ENCODE assay signal across 17 mouse cellular contexts in genomic region chr2:85070086-85070485, GRCm38 (mm10). TPM values are rescaled to one million over a fixed set of nuclear protein-coding genes. Genes with fewer than 3 reads are reported as not detected.
DNase-seq lines count a peak whose midpoint lies in the region; ATAC-seq lines count a peak whose summit lies in the region.
"Had no signal": no experiment of that assay in that cellular context is flagged by ENCODE, and none has a peak within 500 bp of the region (broad histone marks: within the 10 kb centered on the region; RNA-seq: fewer than 3 reads in every experiment).

No protein-coding gene starts in this region.

- no peak for DNase-seq in forebrain, embryonic 10.5 days (ENCODE audit: extremely low spot score, low spot score)
- peak; percentile 21 for DNase-seq in kidney, adult 11 months
- DNase-seq in kidney, postnatal 4 days = no peak
- no peak for DNase-seq in embryo, embryonic 9.5 days (ENCODE audit: extremely low spot score)
- DNase-seq in adrenal gland, adult (ENCODE audit: inconsistent age in 2 of 2, low spot score in 1 of 2) = no peak
- DNase-seq: adrenal gland, adult 2 months; adrenal gland, postnatal 25 days; cerebellum, adult 18-20 months; cerebellum, adult 9-11 months; cerebellum, postnatal 36 days; gastrocnemius, postnatal 14 days had no signal

- no peaks in the 10 kb centered on the region for H3K9me3 ChIP-seq in forebrain, embryonic 10.5 days
- no peaks in the 10 kb centered on the region for H3K9me3 ChIP-seq in forebrain, embryonic 16.5 days (ENCODE audit: control insufficient read depth, low read length)
- H3K9me3 ChIP-seq in neural tube, embryonic 14.5 days (ENCODE audit: control insufficient read depth, low read length) = no peaks in the 10 kb centered on the region
- no peaks in the 10 kb centered on the region for H3K9me3 ChIP-seq in neural tube, embryonic 15.5 days (replicated peaks)
- H3K9me3 ChIP-seq: forebrain, embryonic 13.5 days; heart, embryonic 12.5 days; hindbrain, embryonic 15.5 days had no signal

- 71% methylated on average over 15 of the region's 15 CpGs for WGBS in forebrain, embryonic 10.5 days
- WGBS in forebrain, embryonic 16.5 days = 72% methylated on average over 15 of the region's 15 CpGs
- WGBS in neural tube, embryonic 14.5 days = 74% methylated on average over 15 of the region's 15 CpGs
- 63% methylated on average over 15 of the region's 15 CpGs for WGBS in neural tube, embryonic 15.5 days

- H3K27me3 ChIP-seq in forebrain, embryonic 10.5 days (ENCODE audit: poor library complexity, severe bottlenecking) = no peaks in the 10 kb centered on the region
- no peaks in the 10 kb centered on the region for H3K27me3 ChIP-seq in forebrain, embryonic 16.5 days (replicated peaks; ENCODE audit: control insufficient read depth, insufficient read depth, low read length)
- H3K27me3 ChIP-seq in neural tube, embryonic 14.5 days (ENCODE audit: control insufficient read depth, insufficient read depth, low read length) = no peaks in the 10 kb centered on the region
- no peaks in the 10 kb centered on the region for H3K27me3 ChIP-seq in neural tube, embryonic 15.5 days (replicated peaks)
- H3K27me3 ChIP-seq: forebrain, embryonic 13.5 days; heart, embryonic 12.5 days; hindbrain, embryonic 15.5 days had no signal

- no peaks in the 10 kb centered on the region for H3K4me1 ChIP-seq in forebrain, embryonic 10.5 days
- H3K4me1 ChIP-seq in forebrain, embryonic 16.5 days (replicated peaks; ENCODE audit: control insufficient read depth, insufficient read depth, low read length) = no peaks in the 10 kb centered on the region
- no peaks in the 10 kb centered on the region for H3K4me1 ChIP-seq in neural tube, embryonic 14.5 days (ENCODE audit: control insufficient read depth, insufficient read depth, low read length)
- no peaks in the 10 kb centered on the region for H3K4me1 ChIP-seq in neural tube, embryonic 15.5 days
- H3K4me1 ChIP-seq: forebrain, embryonic 13.5 days; hindbrain, embryonic 15.5 days had no signal

- no peak overlapping the region for H3K9ac ChIP-seq in forebrain, embryonic 16.5 days (replicated peaks; ENCODE audit: low read depth, low read length)
- H3K9ac ChIP-seq in neural tube, embryonic 14.5 days (replicated peaks; ENCODE audit: low read depth, low read length) = no peak overlapping the region
- H3K9ac ChIP-seq in neural tube, embryonic 15.5 days (replicated peaks) = no peak overlapping the region
- H3K9ac ChIP-seq: forebrain, embryonic 13.5 days; heart, embryonic 12.5 days; hindbrain, embryonic 15.5 days had no signal

- H3K27ac ChIP-seq in forebrain, embryonic 10.5 days = 0 out of 2 replicates have a peak overlapping the region, but pooled peaks have one; percentile 13
- H3K27ac ChIP-seq in forebrain, embryonic 16.5 days (ENCODE audit: low read length) = no peak overlapping the region
- H3K27ac ChIP-seq in neural tube, embryonic 14.5 days (ENCODE audit: low read depth, low read length) = no peak overlapping the region
- H3K27ac ChIP-seq in neural tube, embryonic 15.5 days (replicated peaks) = no peak overlapping the region
- H3K27ac ChIP-seq: forebrain, embryonic 13.5 days; hindbrain, embryonic 15.5 days had no signal

- peaks cover 65% of the 10 kb centered on the region for H3K36me3 ChIP-seq in forebrain, embryonic 10.5 days (replicated peaks)
- H3K36me3 ChIP-seq in forebrain, embryonic 16.5 days (ENCODE audit: control insufficient read depth, insufficient read depth) = 0 out of 2 replicates have a peak, but pooled peaks cover 5% of the 10 kb centered on the region
- peaks cover 20% of the 10 kb centered on the region for H3K36me3 ChIP-seq in neural tube, embryonic 14.5 days (ENCODE audit: control insufficient read depth, insufficient read depth, low read length)
- peaks cover 54% of the 10 kb centered on the region for H3K36me3 ChIP-seq in neural tube, embryonic 15.5 days

- H3K4me3 ChIP-seq in forebrain, embryonic 10.5 days = no peak overlapping the region
- no peak overlapping the region for H3K4me3 ChIP-seq in forebrain, embryonic 16.5 days (replicated peaks; ENCODE audit: low read length)
- no peak overlapping the region for H3K4me3 ChIP-seq in neural tube, embryonic 14.5 days (ENCODE audit: low read depth, low read length)
- no peak overlapping the region for H3K4me3 ChIP-seq in neural tube, embryonic 15.5 days (replicated peaks)
- H3K4me3 ChIP-seq: forebrain, embryonic 13.5 days; heart, embryonic 12.5 days; hindbrain, embryonic 15.5 days had no signal

- H3K4me2 ChIP-seq in forebrain, embryonic 16.5 days (ENCODE audit: low read length) = no peak overlapping the region
- H3K4me2 ChIP-seq in neural tube, embryonic 14.5 days (ENCODE audit: low read depth, low read length) = no peak overlapping the region
- H3K4me2 ChIP-seq in neural tube, embryonic 15.5 days = no peak overlapping the region
- H3K4me2 ChIP-seq: forebrain, embryonic 13.5 days; heart, embryonic 12.5 days; hindbrain, embryonic 15.5 days had no signal

- no peak for ATAC-seq in forebrain, embryonic 16.5 days
- peak; percentile 42; the same call in 1 of the 2 replicates for ATAC-seq in neural tube, embryonic 14.5 days (ENCODE audit: low read depth)
- ATAC-seq in neural tube, embryonic 15.5 days (ENCODE audit: low FRiP score) = no peak
- ATAC-seq: forebrain, embryonic 13.5 days had no signal

RNA-seq across cellular contexts. Expression of gene Tnks1bp1, which starts 22.3 kb away (rescaled TPM):
- polyA plus RNA-seq in forebrain, embryonic 10.5 days (2016; fragmentation: Nextera tagmentation; extraction: Ambion mirVana) = 26.6 and 36.1 TPM in 2 replicates
- polyA plus RNA-seq in forebrain, embryonic 16.5 days (2015; fragmentation: Nextera tagmentation; extraction: Ambion mirVana) = 24.0 and 26.2 TPM in 2 replicates
- polyA plus RNA-seq in neural tube, embryonic 14.5 days (2014; fragmentation: Nextera tagmentation; extraction: Ambion mirVana) = 6.8 and 10.6 TPM in 2 replicates
- polyA plus RNA-seq in neural tube, embryonic 15.5 days (2015; fragmentation: Nextera tagmentation; extraction: Ambion mirVana) = 19.7 and 24.3 TPM in 2 replicates

RNA-seq across cellular contexts. Expression of gene P2rx3, which starts 32.8 kb away (rescaled TPM):
- polyA plus RNA-seq in forebrain, embryonic 10.5 days (2016; fragmentation: Nextera tagmentation; extraction: Ambion mirVana) = 2.7 and 3.6 TPM in 2 replicates
- polyA plus RNA-seq in forebrain, embryonic 16.5 days (2015; fragmentation: Nextera tagmentation; extraction: Ambion mirVana) = 0.66 and 1.1 TPM in 2 replicates
- 0.94 and 22.0 TPM in 2 replicates for polyA plus RNA-seq in neural tube, embryonic 14.5 days (2014; fragmentation: Nextera tagmentation; extraction: Ambion mirVana)
- polyA plus RNA-seq in neural tube, embryonic 15.5 days (2015; fragmentation: Nextera tagmentation; extraction: Ambion mirVana) = 19.5 and 21.6 TPM in 2 replicates

RNA-seq across cellular contexts. Expression of gene Ssrp1, which starts 33.1 kb away (rescaled TPM):
- 433 and 446 TPM in 2 replicates for polyA plus RNA-seq in forebrain, embryonic 10.5 days (2016; fragmentation: Nextera tagmentation; extraction: Ambion mirVana)
- polyA plus RNA-seq in forebrain, embryonic 16.5 days (2015; fragmentation: Nextera tagmentation; extraction: Ambion mirVana) = 228 and 250 TPM in 2 replicates
- 152 and 178 TPM in 2 replicates for polyA plus RNA-seq in neural tube, embryonic 14.5 days (2014; fragmentation: Nextera tagmentation; extraction: Ambion mirVana)
- polyA plus RNA-seq in neural tube, embryonic 15.5 days (2015; fragmentation: Nextera tagmentation; extraction: Ambion mirVana) = 146 and 191 TPM in 2 replicates
